Mouse (Mus musculus): ENCODE measurements around the gene Stfa2. TPM values are rescaled to one million over a fixed set of nuclear protein-coding genes. Genes with fewer than 3 reads are reported as not detected.
"Not testable (repeated sequence)": the region's sequence is repeated elsewhere in the genome, so short reads cannot be mapped to it uniquely, and the experiment has no call there.

Stfa2 gene
- 0.92 and 1.4 TPM in 2 replicates for polyA plus RNA-seq (2015; fragmentation: Nextera tagmentation; extraction: Ambion mirVana)

DNA sequence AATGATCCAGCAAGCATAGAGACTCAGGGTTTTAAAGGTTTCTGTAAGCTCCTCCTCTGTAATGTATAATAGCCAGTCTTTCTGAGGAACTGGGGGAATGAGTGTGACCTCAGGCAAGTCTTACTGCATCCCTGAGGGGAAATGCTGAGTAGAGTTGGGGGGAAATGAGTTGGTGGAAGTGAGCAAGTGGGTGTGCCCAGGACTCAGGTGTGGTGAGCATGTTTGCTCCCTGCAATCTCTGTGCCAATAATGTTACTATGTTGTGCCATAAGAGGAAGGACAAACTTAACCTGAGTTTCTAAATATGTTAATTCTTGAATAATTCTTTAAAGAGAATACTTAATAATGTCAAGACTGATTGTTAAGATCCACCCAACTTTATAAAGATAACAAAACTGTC is at the start of gene Stfa2:
Gene Stfa2 (minus strand): TSS at position 101 of the 400 bp plus-strand sequence.
- H3K36me3 ChIP-seq, result no peaks in the 10 kb centered on the region
- no peaks in the 10 kb centered on the region for H3K4me1 ChIP-seq (replicated peaks)
- no peak within 1 kb of the TSS for H3K4me2 ChIP-seq (replicated peaks)
- H3K9ac ChIP-seq, result no peak within 1 kb of the TSS
- H3K9me3 ChIP-seq, result no peaks in the 10 kb centered on the region
- no peak within 1 kb of the TSS for H3K4me3 ChIP-seq (replicated peaks)
- H3K27me3 ChIP-seq (replicated peaks), result no peaks in the 10 kb centered on the region
- no peak for ATAC-seq
- no peak within 1 kb of the TSS for H3K27ac ChIP-seq

DNA sequence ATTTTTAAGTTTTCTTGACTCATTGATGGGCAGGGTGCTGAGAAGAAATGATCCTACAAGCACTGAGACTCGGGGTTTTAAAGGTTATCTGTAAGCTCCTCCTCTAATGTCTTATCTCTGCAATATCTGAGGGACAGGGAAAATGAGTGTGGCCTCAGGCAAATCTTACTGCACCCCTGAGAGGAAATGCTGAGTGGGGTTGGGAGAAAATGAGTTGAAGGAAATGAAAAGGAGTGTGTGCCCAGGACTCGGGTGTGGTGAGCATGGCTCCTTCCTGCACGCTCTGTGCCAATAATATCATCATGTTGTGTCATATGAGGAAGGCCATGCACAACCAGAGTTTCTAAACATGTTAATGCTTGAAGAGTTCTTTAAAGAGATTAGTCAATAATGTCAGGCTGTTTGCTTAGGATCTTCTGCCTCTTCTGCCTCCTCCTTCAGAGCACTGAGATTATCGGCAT is 47.1 kb upstream of the Stfa2 start, which contains the start of gene Stfa3:
Gene Stfa3 (minus strand): TSS at position 51 of the 461 bp plus-strand sequence.
- Histone ChIP-seq H3K27ac (no peak within 1 kb of the TSS), H3K27me3 (replicated peaks) (no peaks in the 10 kb centered on the region), H3K4me2 (replicated peaks) (no peak within 1 kb of the TSS), H3K36me3 (no peaks in the 10 kb centered on the region), H3K9ac (no peak within 1 kb of the TSS), H3K9me3 (no peaks in the 10 kb centered on the region), H3K4me1 (replicated peaks) (no peaks in the 10 kb centered on the region), H3K4me3 (replicated peaks) (no peak within 1 kb of the TSS)
- ATAC-seq, result no peak
- WGBS, result 67% methylated on average over 4 of the region's 4 CpGs

- not testable (repeated sequence) for H3K4me2 ChIP-seq (replicated peaks); H3K27ac ChIP-seq; ATAC-seq; H3K4me3 ChIP-seq (replicated peaks); H3K9ac ChIP-seq; H3K4me1 ChIP-seq (replicated peaks); H3K27me3 ChIP-seq (replicated peaks); H3K9me3 ChIP-seq; H3K36me3 ChIP-seq
- WGBS, result 84% methylated on average over 1 of the region's 1 CpGs
Observed at GRCm38 (mm10) chr16:36420979-36421378, 12.7 kb upstream of the Stfa2 start.

DNA sequence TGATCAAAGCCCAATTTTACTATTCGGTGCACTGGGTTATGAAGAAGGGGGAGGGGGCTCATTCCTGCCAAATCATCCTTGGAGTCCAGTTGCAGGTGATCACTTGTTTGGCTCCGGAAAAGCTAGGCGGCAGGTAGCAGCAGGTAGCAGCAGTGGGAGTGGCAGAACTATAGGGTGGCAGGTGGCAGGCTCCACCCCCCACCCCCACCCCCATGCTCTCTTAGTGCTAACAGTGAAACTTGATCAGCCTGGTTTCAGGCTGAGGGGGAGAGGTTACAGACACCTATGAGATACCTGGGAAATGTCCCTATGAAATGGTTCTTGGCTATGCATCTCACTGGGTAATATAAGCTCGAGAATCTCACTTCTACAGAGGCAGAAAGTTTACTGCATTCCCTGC is 19.2 kb downstream of the Stfa2 start:
- Histone ChIP-seq H3K4me2 (replicated peaks) (peak overlapping the region; percentile 31; the same call in 1 of the 2 replicates), H3K27me3 (replicated peaks) (no peaks in the 10 kb centered on the region), H3K9me3 (no peaks in the 10 kb centered on the region), H3K4me1 (replicated peaks) (no peaks in the 10 kb centered on the region), H3K4me3 (replicated peaks) (no peak overlapping the region), H3K27ac (no peak overlapping the region), H3K9ac (no peak overlapping the region), H3K36me3 (no peaks in the 10 kb centered on the region)
- 15% methylated on average over 4 of the region's 4 CpGs for WGBS
- peak; percentile 77 for ATAC-seq

- not testable (repeated sequence) for H3K4me3 ChIP-seq (replicated peaks); H3K4me2 ChIP-seq (replicated peaks); H3K9ac ChIP-seq; H3K27me3 ChIP-seq (replicated peaks); H3K36me3 ChIP-seq; ATAC-seq; H3K4me1 ChIP-seq (replicated peaks); H3K27ac ChIP-seq; H3K9me3 ChIP-seq
- 75% methylated on average over 3 of the region's 3 CpGs for WGBS
Observed at GRCm38 (mm10) chr16:36367648-36368047, 40.6 kb downstream of the Stfa2 start, which contains the start of gene BC100530. Gene BC100530, minus strand, starts transcription at chr16:36367748.

Other genes starting within 250 kb of the Stfa2 start
- 3.3 and 5.7 TPM in 2 replicates for gene Gm5483, start 224.2 kb downstream of the Stfa2 start, polyA plus RNA-seq (2015; fragmentation: Nextera tagmentation; extraction: Ambion mirVana)
- gene Gm5416, start 198.1 kb downstream of the Stfa2 start, polyA plus RNA-seq (2015; fragmentation: Nextera tagmentation; extraction: Ambion mirVana), result not detected in 2 replicates
- 0.78 and 1.4 TPM in 2 replicates for gene 2010005H15Rik, start 187.0 kb downstream of the Stfa2 start, polyA plus RNA-seq (2015; fragmentation: Nextera tagmentation; extraction: Ambion mirVana)
- 6.6 and 10.5 TPM in 2 replicates for gene Stfa1, start 131.5 kb downstream of the Stfa2 start, polyA plus RNA-seq (2015; fragmentation: Nextera tagmentation; extraction: Ambion mirVana)
- not detected in 2 replicates for gene BC117090, start 74.1 kb downstream of the Stfa2 start, polyA plus RNA-seq (2015; fragmentation: Nextera tagmentation; extraction: Ambion mirVana)
- 6.0 and 9.8 TPM in 2 replicates for gene BC100530, start 40.7 kb downstream of the Stfa2 start, polyA plus RNA-seq (2015; fragmentation: Nextera tagmentation; extraction: Ambion mirVana)
- gene Stfa3, start 46.9 kb upstream of the Stfa2 start, polyA plus RNA-seq (2015; fragmentation: Nextera tagmentation; extraction: Ambion mirVana), result 1.6 and 3.1 TPM in 2 replicates
- 0.06 and 0.10 TPM in 2 replicates for gene Casr, start 153.7 kb upstream of the Stfa2 start, polyA plus RNA-seq (2015; fragmentation: Nextera tagmentation; extraction: Ambion mirVana)